Mouse (Mus musculus) ES-Bruce4 (cell line): Measurements from ENCODE around the gene Olfr1427. TPM values are rescaled to one million over a fixed set of nuclear protein-coding genes. Genes with fewer than 3 reads are reported as not detected.

Experiments used
- polyA plus RNA-seq: library from polyadenylated mRNA; stranded (reverse); fragments of >200 nt; gene quantifications from 2 replicates; pipeline ENCODE4 v1.2.4, GENCODE M21; 2011; ENCODE audit warnings: low read depth; ENCODE audit not compliant: missing spikeins, insufficient read depth, insufficient read length

Gene Olfr1427
- polyA plus RNA-seq, 1 experiment, result not detected

Other genes starting within 250 kb of the Olfr1427 start
- not detected in 2 replicates for gene Olfr1418, start 242.3 kb downstream of the Olfr1427 start, polyA plus RNA-seq
- gene Olfr1419, start 228.2 kb downstream of the Olfr1427 start, polyA plus RNA-seq, result not detected in 2 replicates
- not detected in 2 replicates for gene Olfr1420, start 216.8 kb downstream of the Olfr1427 start, polyA plus RNA-seq
- 42.2 and 42.6 TPM in 2 replicates for gene Patl1, start 190.9 kb downstream of the Olfr1427 start, polyA plus RNA-seq
- gene Osbp, start 137.4 kb downstream of the Olfr1427 start, polyA plus RNA-seq, result 28.3 and 31.5 TPM in 2 replicates
- gene Olfr1423, start 62.0 kb downstream of the Olfr1427 start, polyA plus RNA-seq, result 0.10 TPM in 1 of 2 replicates, not detected in the other
- gene Olfr1424, start 40.7 kb downstream of the Olfr1427 start, polyA plus RNA-seq, result not detected in 2 replicates
- gene Olfr1425, start 25.6 kb downstream of the Olfr1427 start, polyA plus RNA-seq, result not detected in 2 replicates
- not detected in 2 replicates for gene Olfr1426, start 11.3 kb downstream of the Olfr1427 start, polyA plus RNA-seq
- gene Olfr1428, start 12.6 kb upstream of the Olfr1427 start, polyA plus RNA-seq, result not detected in 2 replicates
- gene Olfr76, start 19.9 kb upstream of the Olfr1427 start, polyA plus RNA-seq, result not detected in 2 replicates
- gene Olfr1555-ps1, start 66.8 kb upstream of the Olfr1427 start, polyA plus RNA-seq, result not detected in 2 replicates
- not detected in 2 replicates for gene Olfr1431, start 97.3 kb upstream of the Olfr1427 start, polyA plus RNA-seq
- gene Olfr1432, start 129.3 kb upstream of the Olfr1427 start, polyA plus RNA-seq, result not detected in 2 replicates
- gene Olfr262, start 138.3 kb upstream of the Olfr1427 start, polyA plus RNA-seq, result not detected in 2 replicates
- not detected in 2 replicates for gene Olfr235, start 157.7 kb upstream of the Olfr1427 start, polyA plus RNA-seq
- gene Olfr1434, start 176.5 kb upstream of the Olfr1427 start, polyA plus RNA-seq, result not detected in 2 replicates
- not detected in 2 replicates for gene Olfr1436, start 195.8 kb upstream of the Olfr1427 start, polyA plus RNA-seq
- gene Olfr1437, start 221.8 kb upstream of the Olfr1427 start, polyA plus RNA-seq, result not detected in 2 replicates
- not detected in 2 replicates for gene Olfr1438-ps1, start 232.6 kb upstream of the Olfr1427 start, polyA plus RNA-seq